Mouse (Mus musculus) myocyte (in vitro differentiated cells): ENCODE measurements around the gene Stard5.

Source experiments
- POLR2A ChIP-seq: IDR thresholded peaks from one replicate; pipeline ENCODE4 v1.6.1; 2011; ENCODE audit warnings: low read depth, mild to moderate bottlenecking, control low read depth, moderate library complexity; ENCODE audit not compliant: insufficient read length
- TCF12 ChIP-seq: IDR thresholded peaks from one replicate; pipeline ENCODE4 v1.6.1; 2011; ENCODE audit warnings: mild to moderate bottlenecking, control low read depth; ENCODE audit not compliant: poor library complexity, insufficient read depth, severe bottlenecking

DNA sequence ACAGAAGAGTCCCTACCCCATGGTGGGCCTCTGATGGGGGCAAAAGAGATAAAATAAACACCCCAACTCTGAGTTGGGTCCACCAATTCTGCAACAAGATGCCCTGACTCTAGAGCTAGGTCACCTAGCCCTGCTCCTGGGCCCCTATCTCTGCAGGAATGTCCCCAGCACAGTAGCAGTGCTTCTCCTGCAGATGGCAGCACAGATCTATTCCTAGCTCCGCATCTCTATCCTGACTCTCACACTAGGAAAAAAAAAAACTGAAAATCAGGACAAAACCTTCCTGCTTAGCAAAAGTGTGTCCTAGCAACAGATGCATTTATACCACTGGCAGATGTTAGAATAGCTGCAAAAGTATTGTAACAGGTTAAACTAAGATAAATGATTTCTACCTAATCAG is 37.0 kb downstream of the Stard5 start:
- TF ChIP-seq TCF12 (no peak), POLR2A (no peak)
